Mouse (Mus musculus): ENCODE results near the gene Hsf3. TPM values are rescaled to one million over a fixed set of nuclear protein-coding genes. Genes with fewer than 3 reads are reported as not detected.

The Hsf3 gene
- polyA plus RNA-seq, 1 experiment from 2014 or later = 0.10 TPM

GRCm38 (mm10) chrX:96293338-96293737, 162.8 kb downstream of the Hsf3 start, which contains the start of gene Vsig4:
Gene Vsig4 (minus strand): TSS chrX:96293438.
- no peaks in the 10 kb centered on the region for H3K27me3 ChIP-seq (ENCODE audit: control insufficient read depth, insufficient read depth, low read length)
- H3K27ac ChIP-seq (ENCODE audit: low read length) = no peak within 1 kb of the TSS
- H3K36me3 ChIP-seq (ENCODE audit: control insufficient read depth, insufficient read depth, low read length) = no peaks in the 10 kb centered on the region
- 90% methylated on average over 3 of the region's 3 CpGs for WGBS
- H3K4me3 ChIP-seq (replicated peaks; ENCODE audit: low read length) = no peak within 1 kb of the TSS
- no peak within 1 kb of the TSS for H3K9ac ChIP-seq (ENCODE audit: low read length)
- H3K4me1 ChIP-seq (ENCODE audit: control insufficient read depth, insufficient read depth, low read length) = no peaks in the 10 kb centered on the region
- no peaks in the 10 kb centered on the region for H3K9me3 ChIP-seq (replicated peaks; ENCODE audit: control insufficient read depth, low read length)
- no peak for ATAC-seq (ENCODE audit: insufficient read depth, low FRiP score)
- H3K4me2 ChIP-seq (ENCODE audit: low read depth, low read length) = no peak within 1 kb of the TSS

DNA sequence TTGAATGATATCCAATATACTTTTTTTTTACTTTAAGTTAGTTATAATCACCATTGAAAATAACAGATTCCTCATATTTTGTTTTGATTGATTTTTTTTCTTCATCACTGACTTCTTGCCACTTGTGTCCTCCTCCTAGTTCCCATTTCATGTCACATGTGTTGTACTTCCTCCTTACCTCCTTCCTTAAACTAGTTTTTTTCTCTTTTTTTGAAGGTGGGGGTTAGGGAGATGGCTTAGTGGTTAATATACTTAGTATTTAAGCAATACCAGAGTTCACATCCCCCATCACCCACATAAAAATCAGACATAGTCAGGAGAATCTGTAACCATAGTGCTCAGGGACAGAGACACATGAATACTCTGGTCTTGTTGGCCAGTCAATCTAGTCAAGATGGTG, 199.6 kb downstream of the Hsf3 start:
- Histone ChIP-seq H3K36me3 (ENCODE audit: control insufficient read depth, insufficient read depth, low read length) (no peaks in the 10 kb centered on the region), H3K27me3 (ENCODE audit: control insufficient read depth, insufficient read depth, low read length) (no peaks in the 10 kb centered on the region), H3K9ac (ENCODE audit: low read length) (no peak overlapping the region), H3K4me1 (ENCODE audit: control insufficient read depth, insufficient read depth, low read length) (no peaks in the 10 kb centered on the region), H3K4me2 (ENCODE audit: low read depth, low read length) (no peak overlapping the region), H3K9me3 (replicated peaks; ENCODE audit: control insufficient read depth, low read length) (no peaks in the 10 kb centered on the region), H3K27ac (ENCODE audit: low read length) (no peak overlapping the region), H3K4me3 (replicated peaks; ENCODE audit: low read length) (no peak overlapping the region)
- no peak for ATAC-seq (ENCODE audit: insufficient read depth, low FRiP score)

Other genes starting within 250 kb of the Hsf3 start
- gene Vsig4, start 162.9 kb downstream of the Hsf3 start, polyA plus RNA-seq (2015; fragmentation: Nextera tagmentation; extraction: Ambion mirVana) = 0.15 TPM in 1 of 2 replicates, not detected in the other
- gene Heph, start 935 bp downstream of the Hsf3 start, polyA plus RNA-seq (2015; fragmentation: Nextera tagmentation; extraction: Ambion mirVana) = 10.9 and 11.5 TPM in 2 replicates